Mouse (Mus musculus): ENCODE data around the gene S100pbp.

The S100pbp gene

DNA sequence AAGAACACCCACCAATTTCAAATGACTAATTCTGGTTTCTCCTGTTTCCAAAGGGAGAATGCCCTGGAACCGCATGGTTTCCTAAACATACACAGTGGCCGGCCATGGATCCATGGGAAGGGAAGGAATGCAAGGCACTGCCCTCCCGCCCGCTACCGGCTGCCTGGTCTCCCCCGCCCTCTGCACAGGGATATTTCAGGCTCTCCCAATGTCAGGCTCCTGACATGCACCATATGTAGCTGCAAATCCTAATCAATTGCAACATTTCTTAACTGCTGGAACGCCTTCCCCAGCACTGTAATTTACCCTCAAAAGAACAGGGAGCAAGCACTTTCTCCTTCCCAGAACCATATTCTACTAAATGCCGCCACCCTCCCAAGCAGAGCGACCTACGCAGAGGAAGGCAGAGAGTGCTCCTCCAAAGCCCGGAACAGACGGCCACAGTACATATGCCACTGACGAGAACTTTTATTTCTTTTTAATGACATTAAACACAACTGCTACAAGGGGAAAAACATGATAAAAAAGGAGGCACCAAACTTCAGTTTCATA, 41.9 kb downstream of the S100pbp start:
- no peak for DNase-seq (ENCODE audit: low spot score in 2 of 2)

DNA sequence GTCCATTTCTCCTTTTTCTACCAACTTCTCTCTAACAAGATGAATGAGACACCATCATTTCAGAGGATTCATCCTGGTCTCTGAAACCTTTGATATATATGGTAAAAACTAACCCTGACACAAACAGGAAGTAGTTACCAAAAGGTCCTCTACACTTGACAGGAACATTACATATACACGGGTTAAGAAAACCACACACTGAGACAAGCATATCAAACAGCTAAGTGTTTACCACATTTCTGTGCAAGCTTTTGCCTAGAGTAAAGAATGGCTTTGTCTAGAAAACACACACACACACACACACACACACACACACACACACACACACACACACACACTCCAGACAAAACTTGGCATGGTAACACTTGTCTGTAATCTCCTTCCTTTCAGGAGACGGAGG, 43.1 kb downstream of the S100pbp start:
- no peak for DNase-seq (ENCODE audit: low spot score in 2 of 2)

DNA sequence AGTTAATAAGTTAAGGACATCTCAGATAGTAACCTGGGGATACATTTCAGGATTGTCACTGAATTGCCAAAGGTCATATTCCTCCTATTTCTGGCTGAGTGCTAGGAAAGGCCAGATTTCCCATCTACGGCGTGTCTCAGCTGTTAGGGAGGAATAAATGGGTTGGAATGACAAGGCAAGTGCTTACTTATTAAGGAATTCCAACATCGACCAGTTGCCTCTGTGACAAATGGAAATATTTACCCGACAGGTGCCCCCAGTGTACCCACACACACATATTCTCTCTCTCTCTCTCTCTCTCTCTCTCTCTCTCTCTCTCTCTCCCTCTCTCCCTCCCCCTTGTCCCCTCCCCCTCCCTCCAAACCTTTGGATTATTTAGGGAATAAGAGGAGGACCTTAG, 43.6 kb downstream of the S100pbp start:
- no peak for DNase-seq (ENCODE audit: low spot score in 2 of 2)

DNA sequence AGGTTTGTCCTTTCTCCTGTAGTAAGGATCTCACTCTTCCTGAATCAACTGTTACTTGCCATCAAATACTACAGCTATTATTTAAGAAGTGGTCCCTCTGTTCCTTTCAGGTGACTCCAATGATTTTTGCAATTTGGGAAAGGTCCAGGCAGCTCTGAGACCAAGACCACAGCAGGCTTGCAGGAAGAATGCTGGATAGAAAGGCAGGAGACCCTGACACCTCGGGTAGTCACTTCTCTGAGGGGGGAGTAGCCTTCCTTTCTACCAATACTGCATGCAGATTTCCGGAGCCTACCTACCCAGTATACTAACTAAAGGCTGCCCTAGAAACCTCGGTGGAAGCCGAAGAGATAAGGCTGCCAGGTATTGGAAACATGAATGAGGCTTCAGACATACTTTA, 44.1 kb downstream of the S100pbp start:
- DNase-seq (ENCODE audit: low spot score in 2 of 2): no peak

DNA sequence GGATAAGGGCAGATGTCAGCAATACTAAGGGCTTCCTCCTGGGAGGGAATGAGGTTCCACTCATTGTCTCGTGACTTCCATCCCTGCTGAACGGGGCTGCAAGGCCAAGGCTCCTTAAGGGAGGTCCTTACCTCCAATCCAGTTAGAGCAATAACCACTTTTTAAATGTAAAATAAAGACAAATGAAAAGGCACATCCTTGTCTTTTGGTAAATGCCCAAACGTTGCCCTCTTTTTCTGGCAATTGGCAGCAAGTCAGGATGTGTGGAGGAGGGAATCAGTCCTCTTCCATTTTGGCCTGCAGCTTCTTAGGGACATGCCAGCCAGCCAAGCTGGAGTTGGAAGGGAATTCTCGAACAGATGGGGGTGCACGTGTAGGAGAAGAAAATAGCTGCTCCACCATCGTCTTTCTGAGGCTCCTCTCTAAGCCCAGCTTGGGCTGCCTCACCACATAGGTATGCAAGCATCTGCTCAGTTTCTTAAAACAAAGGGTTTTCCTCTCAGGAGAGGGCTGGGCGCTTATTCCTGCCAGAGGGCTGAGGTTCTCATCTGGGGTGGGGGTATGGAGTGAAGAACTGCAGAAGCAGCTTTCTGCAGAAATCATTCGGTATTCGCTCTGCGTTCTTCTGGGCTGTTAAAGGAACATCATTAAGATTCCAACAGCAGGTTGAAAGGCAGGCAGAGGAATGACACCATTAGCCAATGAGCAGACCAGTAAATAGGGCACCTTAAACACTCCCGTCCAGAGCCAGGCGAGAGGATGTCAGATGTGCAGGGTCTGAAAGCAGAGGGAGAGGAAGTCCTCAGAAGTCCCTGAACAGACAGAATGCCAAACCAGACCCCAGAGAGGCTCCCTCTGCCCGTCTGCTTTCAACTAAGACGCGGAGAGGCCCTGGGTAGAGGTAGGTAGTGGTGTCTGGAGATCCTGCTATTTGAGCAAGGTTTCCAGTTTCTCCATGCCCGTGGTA, 44.8 kb downstream of the S100pbp start:
- DNase-seq (ENCODE audit: low spot score in 2 of 2): no peak

DNA sequence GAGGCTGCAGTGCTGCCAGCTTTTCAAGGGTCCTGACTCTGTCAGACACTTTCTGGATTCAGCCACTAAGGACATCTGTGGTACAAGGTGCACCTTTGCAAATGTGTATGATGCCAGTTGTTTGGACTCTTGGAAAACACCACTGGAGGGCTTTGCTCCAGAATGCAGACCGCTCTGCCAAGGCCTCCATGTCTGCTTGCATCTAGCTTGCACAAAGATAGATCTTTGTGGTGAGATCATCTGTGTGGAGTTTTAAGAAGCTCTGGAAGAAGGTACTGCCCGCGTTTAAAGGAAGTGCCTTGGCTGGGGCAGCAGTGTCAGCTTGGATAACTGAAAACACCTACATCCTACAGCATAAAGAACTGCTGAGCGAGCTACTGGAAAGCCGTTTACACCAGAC, 46.0 kb downstream of the S100pbp start:
- DNase-seq (ENCODE audit: low spot score in 2 of 2): no peak

DNA sequence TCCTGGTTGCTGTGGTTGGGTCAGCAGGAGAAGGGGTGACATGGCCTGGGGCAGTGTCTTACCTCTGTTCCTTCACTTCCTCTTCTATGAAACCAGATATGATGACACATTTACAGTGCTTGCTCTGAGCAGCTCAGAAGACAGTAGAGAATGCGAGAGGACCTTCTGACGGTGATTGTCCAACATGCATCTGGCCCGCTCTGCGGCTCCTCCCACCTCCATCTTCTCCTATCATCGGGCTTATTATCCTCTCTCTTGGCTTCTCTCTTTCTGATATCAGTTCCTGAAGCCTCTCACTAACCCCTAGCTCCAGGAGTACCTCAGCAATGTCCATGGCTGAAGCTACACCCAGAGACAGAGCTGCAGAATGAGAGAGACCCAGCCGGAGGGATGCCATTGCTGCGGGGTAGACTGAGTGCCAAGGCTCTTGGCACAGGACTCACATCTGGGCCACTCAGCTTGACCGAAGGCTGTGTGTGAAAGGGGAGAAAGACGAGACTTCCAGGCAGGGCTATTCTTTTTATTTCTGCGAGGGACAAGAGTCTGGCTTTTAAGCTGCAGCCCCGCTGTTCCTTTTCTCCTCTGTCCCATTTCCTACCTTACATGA, 47.0 kb downstream of the S100pbp start:
- no peak for DNase-seq (ENCODE audit: low spot score in 2 of 2)

DNA sequence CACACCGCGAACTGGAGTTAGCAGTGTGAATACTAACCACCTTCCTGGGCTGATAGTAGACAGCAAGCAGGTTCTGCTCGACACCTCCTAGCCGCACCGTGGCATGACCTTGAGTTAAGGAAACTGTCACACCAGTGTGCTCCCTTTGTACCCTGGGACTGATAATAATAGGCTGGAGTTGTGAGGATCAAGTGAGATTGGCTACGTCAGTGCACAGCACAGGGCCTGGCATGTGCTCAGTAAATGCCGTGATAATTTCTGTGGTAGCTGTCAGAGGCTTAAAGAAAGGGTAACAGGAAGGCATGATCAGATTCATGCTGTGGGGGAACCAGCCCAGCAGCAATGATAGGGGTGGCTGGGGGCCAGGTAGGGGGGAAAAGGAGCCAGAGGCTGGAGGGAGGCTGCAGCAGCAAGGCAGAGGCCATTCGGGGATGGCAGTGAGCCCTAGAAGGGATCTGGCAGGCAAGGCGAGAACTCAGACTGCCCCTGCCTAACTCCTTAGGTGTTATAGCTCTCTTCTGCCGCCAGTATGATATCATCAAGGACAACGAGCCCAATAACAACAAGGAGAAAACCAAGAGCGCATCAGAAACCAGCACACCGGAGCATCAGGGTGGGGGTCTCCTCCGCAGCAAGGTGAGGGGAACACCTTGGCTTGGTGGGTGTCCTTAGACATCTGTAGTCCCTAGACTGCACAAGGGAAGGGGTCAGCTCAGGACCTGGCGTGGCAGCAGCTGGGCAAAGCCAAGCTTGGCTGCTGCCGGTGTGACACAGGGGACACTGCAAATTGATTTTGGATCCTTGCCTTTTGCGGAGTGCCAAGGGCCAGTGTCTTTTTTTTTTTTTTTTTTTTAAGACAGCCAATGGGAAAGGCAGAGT, 47.7 kb downstream of the S100pbp start:
- no peak for DNase-seq (ENCODE audit: low spot score in 2 of 2)

DNA sequence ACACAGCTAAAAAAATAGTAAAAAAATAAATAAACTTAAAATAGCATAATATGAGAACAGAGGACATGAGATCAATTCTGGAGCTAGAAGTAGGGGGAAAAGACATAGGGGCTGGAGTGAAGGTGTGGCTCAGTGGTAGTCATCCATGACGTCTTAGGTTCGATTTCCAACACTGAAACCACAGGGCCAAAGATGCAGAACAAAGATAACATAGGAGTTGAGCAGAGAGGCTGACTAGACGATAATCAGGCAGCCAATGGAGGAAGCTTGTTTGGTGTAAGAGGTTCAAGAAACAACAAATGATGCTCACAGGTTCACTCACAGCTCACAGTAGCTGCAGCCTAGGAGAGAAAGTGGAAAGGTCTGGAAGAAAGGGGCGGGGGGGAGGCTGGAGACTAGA, 48.7 kb downstream of the S100pbp start:
- no peak for DNase-seq (ENCODE audit: low spot score in 2 of 2)

DNA sequence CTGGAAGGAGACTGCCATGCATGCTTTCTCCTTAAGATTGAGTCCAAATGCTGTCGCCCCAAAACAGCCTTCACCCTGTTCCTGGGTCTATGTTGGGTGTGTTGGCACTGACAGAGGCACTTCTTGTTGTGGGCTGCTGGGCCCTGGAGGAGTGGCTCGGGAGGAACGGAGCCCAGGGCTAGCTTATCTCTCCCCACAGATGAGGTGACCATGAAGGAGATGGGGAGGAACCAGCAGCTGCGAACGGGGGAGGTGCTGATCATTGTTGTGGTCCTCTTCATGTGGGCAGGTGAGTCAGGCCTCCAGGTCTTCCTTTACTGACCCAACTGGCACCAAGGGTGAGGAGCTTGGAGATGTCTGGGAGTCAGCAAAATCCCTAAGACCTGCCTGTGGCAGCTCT, 49.9 kb downstream of the S100pbp start:
- peak; percentile 63 to 74 for DNase-seq (ENCODE audit: low spot score in 2 of 2)

DNA sequence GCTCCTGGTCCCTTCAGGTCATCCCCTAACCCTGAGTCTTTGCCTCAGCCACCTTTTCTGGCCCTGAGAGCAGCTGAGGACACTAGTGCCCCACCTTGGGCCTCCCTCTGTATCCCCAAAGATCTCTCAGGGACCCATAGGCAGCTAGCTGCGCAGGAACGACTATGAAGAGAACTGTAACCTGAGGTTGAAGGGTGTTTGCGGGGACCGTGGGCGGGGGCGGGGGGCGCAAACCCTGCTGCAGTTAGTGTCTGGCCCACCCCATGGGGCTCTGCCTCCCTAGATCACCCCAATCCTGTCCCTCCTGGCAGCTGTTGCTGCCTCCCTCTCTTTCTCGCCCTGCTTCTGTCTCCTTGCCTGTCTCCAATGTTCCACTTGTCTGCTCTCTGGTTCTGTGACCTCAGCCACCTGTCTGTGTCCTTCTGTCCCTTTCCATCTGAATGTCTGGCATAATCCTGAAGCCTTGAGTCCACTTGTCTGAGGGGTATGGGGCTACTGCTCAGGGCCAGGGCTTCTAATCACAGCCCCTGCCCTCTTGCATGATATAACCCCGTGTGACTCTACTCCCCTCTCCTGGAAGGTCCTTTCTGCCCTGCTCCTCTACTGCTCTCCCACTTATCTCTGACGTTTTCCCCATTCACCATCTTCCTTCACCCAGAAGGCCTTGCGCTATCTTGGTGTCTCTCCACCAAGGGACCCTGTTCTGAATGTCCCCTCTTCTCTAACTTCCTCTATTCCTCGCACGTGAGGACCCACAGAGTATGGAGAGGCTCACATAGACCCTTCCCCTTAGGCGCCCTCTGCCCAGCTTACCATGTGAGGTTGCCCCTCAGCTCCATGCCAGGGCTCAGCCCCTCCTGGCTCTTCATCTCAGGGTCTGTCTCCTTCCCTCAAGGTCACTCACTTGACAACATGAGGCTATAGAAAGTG, 51.9 kb downstream of the S100pbp start:
- DNase-seq (ENCODE audit: low spot score in 2 of 2): peak in 1 of 2 experiments; percentile 61

DNA sequence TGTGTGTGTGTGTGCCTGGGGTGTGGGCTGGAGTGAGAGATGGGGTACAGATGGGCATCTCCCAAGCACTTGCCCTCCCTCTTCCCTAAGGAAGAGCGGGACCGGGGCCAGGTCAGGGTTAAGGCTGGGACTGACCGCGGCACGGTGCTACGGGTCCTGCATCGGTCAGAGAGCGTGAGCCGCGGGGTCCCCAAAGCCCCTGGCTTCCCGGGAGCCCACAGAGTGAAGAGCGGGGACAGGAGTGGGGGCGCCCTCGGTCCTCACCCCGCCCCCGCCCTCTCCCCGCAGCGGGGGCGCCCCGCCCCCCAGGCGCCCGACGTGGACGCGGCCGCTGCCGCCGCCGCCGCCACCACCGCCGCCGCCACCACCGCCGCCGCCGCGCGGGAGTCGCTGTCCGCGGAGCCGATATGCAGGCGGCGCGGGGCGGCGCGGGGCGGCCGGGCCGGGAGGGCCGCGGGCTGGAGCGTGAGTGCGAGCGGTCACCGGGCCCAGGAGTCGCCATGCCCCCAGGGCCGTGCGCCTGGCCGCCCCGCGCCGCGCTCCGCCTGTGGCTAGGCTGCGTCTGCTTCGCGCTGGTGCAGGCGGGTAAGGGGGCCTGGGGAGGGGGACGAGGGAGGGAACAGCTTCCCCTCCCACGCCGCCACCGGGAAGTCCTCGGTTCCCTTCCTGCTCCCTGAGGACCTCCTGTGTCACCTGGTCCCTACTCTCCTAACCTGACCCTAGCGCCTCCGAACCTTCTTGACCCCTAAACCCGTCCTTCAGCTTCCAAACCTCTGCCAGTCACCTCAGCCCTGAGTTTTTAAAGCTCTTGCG, 52.7 kb downstream of the S100pbp start, which contains the start of gene Fndc5:
Fndc5 (plus strand) TSS at position 421 of the 813 bp plus-strand sequence.
- peak in 1 of 2 experiments; percentile 67 for DNase-seq (ENCODE audit: low spot score in 2 of 2)

DNA sequence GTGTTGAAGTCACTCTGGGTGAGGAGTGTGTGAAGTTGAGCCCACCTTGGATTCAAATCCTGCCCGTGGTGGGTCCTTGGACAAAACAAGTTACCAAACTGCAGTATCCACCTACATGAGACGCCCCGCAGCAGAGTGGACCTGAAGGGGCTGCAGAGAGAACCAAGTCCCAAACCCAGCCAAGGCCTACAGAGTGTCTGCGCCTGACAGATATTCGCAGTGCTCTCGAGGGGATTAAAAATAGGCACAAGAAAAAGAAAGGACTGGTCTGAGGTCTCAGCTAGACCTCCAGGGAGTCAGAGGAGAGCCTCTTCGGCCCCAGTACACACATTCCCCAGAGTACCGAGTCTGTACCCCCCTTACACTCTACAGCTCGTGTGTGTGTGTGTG, 53.3 kb downstream of the S100pbp start:
- no peak for DNase-seq (ENCODE audit: low spot score in 2 of 2)

DNA sequence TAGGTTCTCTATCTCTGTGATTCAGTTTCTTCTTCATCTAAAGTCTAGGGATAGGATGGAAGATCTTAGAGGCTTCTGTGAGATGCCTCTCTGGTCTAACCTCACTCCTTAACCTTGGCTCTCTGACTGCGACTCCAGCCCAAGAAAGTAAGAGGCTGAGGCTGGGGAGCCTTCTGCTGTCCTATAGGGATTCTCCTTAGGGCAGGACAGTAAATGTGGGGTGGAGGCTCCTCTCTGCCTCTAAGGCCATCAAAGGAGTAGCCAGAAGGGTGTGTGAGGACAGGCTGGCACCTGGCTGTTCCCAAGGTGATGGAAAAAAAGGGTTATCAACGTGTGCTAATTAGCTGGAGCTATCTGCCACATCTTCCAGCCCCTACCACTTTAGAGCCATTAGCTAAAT, 53.9 kb downstream of the S100pbp start:
- DNase-seq (ENCODE audit: low spot score in 2 of 2): no peak

DNA sequence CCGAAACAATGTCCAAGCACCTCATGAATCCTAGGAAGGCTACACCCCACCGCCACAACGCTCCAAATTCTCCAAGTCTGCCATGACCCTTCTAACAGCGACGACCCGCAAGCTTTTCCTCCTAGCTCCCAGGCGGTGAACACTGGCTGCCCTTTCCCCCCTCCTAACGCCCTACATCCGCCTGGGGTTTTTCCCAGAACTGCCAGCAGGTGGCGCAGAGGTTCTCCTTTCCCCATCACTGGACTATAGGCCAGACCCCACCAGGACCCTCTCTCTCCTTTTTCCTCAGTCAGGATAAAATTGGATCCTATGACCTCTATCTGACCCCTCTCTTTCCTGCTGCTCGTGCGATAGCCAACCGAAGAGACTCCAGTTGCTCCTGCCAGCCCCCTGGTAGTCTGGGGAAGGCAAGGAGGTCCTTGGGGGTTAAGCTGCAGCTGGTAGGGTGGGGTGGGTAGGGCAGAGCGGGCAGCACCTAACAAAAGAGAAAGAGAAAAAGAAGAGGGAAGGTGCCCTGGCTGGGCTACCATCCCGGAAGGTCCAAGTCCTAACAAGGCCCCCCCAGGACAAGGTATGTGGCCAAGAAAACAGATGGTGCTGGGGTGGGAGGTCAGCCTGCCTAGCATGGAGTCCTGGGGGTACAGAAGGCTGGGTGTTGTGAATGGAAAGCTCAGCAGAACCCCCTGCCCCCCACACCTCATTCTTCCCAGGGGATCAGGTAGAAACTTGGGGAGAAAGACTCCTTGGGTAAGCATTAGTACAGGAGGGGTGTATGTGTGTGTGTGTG, 54.5 kb downstream of the S100pbp start:
- peak; percentile 70 to 90 for DNase-seq (ENCODE audit: low spot score in 2 of 2)

DNA sequence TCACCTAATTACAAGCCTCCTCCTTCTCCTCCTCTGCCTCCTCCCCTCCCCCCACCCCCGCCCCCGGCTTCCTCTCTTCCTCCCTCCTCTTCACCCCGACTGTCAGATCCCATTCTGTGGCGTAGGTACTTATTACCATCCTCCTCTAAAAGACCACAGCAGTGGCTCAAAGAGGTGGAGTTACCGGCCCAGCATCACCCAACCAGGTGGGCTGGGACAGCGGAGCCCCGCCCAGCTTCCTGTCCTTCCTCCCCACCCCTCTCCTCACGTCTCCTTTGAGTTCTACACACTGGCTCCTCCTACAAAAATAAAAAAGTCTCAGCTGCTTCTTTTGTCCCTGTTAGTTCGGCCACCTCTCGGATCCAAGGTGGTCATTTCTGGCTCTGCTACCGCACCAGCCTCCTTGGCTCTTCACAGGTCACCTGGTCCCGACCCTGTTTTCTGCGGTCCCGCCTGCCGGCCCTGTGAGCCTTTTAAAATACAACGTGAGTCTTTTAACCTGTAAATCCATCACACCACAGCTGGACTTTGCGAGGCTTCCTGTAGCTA, 58.7 kb downstream of the S100pbp start:
- DNase-seq (ENCODE audit: low spot score in 2 of 2): no peak

DNA sequence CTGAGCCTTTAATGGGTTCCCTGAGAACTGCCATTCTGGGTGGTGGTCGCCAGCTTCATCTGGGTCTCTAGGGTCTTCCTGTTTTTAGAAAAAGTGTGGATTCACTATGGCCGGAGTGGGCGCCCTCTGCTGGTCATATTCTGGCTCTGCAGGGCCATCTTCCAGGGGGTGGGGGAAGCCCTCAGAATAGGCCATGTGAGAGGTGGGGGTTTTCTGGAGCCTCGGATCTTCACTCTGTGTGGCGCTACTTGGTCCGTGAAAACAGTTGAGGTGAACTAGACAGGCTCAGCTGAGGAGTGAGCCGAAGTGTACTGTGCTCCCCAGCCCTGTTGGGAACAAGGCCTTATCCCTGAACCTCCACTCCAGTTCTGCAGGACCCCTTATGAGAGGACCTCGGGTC, 59.4 kb downstream of the S100pbp start:
- peak in 1 of 2 experiments; percentile 75 for DNase-seq (ENCODE audit: low spot score in 2 of 2)

DNA sequence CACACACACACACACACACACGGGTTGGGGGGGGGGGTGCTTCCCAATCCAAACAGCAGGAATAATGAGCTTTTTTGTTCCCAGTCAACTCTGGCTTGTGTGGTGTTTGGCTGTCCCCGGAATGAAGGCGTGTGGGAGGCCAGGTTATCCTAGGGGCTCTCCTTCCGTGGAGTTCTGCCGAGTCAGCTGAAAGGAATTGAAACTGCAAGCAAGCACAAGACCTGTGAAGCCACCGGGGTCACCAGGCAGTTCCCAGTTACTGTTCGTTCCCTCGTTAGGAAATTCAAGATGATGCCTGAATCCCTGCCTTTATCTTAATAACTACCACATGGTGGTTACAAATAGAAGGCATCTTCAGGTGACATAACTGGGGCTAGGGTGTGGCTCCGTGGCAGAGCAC, 60.1 kb downstream of the S100pbp start:
- DNase-seq (ENCODE audit: low spot score in 2 of 2): no peak
